Mouse (Mus musculus): Measurements from ENCODE around the gene Zfp879. TPM values are rescaled to one million over a fixed set of nuclear protein-coding genes. Genes with fewer than 3 reads are reported as not detected.

Zfp879 gene
- 0.19 and 0.21 TPM in 2 replicates for polyA plus RNA-seq (2012; rRNA removed)

GRCm38 (mm10) chr11:50841023-50841735 is at the start of gene Zfp879:
TSS of gene Zfp879 (minus strand) at chr11:50841552.

DNA sequence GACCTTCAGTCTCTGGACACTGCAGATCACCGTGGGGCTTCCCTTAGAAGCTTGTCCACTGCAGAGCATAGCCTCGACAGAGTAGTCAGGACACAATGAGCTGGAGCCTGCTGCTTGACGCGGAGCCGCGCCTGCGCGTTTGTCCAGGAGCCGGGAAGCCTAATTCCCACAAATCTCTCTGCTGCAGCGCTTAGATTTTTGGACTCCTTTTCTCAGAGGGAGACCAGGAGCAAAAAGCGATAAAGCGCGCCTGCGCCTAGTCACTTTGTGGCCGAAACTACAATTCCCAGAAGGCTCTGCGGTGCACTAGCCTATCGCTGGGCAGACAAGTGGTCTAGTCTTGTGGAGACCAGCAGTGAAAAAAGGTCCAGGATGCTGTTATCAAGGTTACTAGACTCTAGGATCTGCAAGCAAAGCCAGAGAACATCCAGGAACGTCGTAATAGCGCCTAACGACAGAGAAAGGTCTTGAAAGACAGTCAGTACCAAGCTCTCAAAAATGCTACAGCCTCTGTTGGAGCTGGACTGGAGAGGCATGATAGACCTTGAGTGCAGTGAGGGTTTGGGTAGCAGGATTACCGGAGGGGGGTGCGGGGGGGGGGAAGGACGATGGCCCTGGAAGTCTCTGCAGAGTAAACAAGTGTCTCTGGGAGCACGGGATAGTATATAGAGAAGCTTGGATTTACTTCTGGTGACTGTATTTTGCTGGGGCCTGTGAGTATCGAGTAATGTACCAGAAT is 46.2 kb upstream of the Zfp879 start, which contains the start of gene Zfp454:
Gene Zfp454, minus strand, starts transcription at position 262 of the 739 bp plus-strand sequence.

GRCm38 (mm10) chr11:50850177-50850735 is 8.9 kb upstream of the Zfp879 start, which contains the start of gene Grm6:
TSS of gene Grm6 (plus strand) at chr11:50850685.

GRCm38 (mm10) chr11:50827010-50827953 is 14.1 kb downstream of the Zfp879 start, which contains the start of gene Zfp354c:
TSS of gene Zfp354c (minus strand) at chr11:50827724.

Other genes starting within 250 kb of the Zfp879 start
- gene Adamts2, start 239.5 kb downstream of the Zfp879 start, polyA plus RNA-seq (2012; rRNA removed) = 13.7 and 15.7 TPM in 2 replicates
- 0.90 and 0.93 TPM in 2 replicates for gene Zfp354c, start 13.8 kb downstream of the Zfp879 start, polyA plus RNA-seq (2012; rRNA removed)
- gene Grm6, start 9.1 kb upstream of the Zfp879 start, polyA plus RNA-seq (2012; rRNA removed) = 0.08 and 0.12 TPM in 2 replicates
- gene Zfp454, start 46.1 kb upstream of the Zfp879 start, polyA plus RNA-seq (2012; rRNA removed) = 0.21 and 0.31 TPM in 2 replicates
- gene Zfp2, start 74.6 kb upstream of the Zfp879 start, polyA plus RNA-seq (2012; rRNA removed) = 0.44 and 0.60 TPM in 2 replicates
- gene Zfp354b, start 90.1 kb upstream of the Zfp879 start, polyA plus RNA-seq (2012; rRNA removed) = 0.08 and 0.10 TPM in 2 replicates
- not detected in 2 replicates for gene 4933414I15Rik, start 102.2 kb upstream of the Zfp879 start, polyA plus RNA-seq (2012; rRNA removed)
- gene Prop1, start 112.2 kb upstream of the Zfp879 start, polyA plus RNA-seq (2012; rRNA removed) = not detected in 2 replicates
- not detected in 2 replicates for gene Olfr1378, start 125.0 kb upstream of the Zfp879 start, polyA plus RNA-seq (2012; rRNA removed)
- not detected in 2 replicates for gene Olfr1377, start 140.4 kb upstream of the Zfp879 start, polyA plus RNA-seq (2012; rRNA removed)
- gene Olfr51, start 162.0 kb upstream of the Zfp879 start, polyA plus RNA-seq (2012; rRNA removed) = not detected in 2 replicates
- gene Olfr54, start 172.7 kb upstream of the Zfp879 start, polyA plus RNA-seq (2012; rRNA removed) = not detected in 2 replicates
- not detected in 2 replicates for gene Olfr1375, start 206.6 kb upstream of the Zfp879 start, polyA plus RNA-seq (2012; rRNA removed)
- 1.2 and 1.7 TPM in 2 replicates for gene Zfp354a, start 217.7 kb upstream of the Zfp879 start, polyA plus RNA-seq (2012; rRNA removed)

Data from colon, adult 2 months (tissue).